Mouse (Mus musculus): ENCODE measurements around the gene Ndufc2.
"Not testable (repeated sequence)": the region's sequence is repeated elsewhere in the genome, so short reads cannot be mapped to it uniquely, and the experiment has no call there.

Ndufc2 gene

GRCm38 (mm10) chr7:97427296-97427695 is 27.5 kb downstream of the Ndufc2 start:
- DNase-seq (ENCODE audit: low spot score in 2 of 2) = no peak

GRCm38 (mm10) chr7:97427778-97428420 is 28.1 kb downstream of the Ndufc2 start:
- no peak for DNase-seq (ENCODE audit: low spot score in 2 of 2)

- DNase-seq (ENCODE audit: low spot score in 2 of 2) = no peak
Observed at GRCm38 (mm10) chr7:97429705-97430104, 29.9 kb downstream of the Ndufc2 start.

GRCm38 (mm10) chr7:97433517-97433916 is 33.7 kb downstream of the Ndufc2 start:
- DNase-seq (ENCODE audit: low spot score in 2 of 2) = not testable (repeated sequence)

GRCm38 (mm10) chr7:97434517-97434916 is 34.7 kb downstream of the Ndufc2 start:
- no peak for DNase-seq (ENCODE audit: low spot score in 2 of 2)

- DNase-seq (ENCODE audit: low spot score in 2 of 2) = no peak
Observed at GRCm38 (mm10) chr7:97438986-97439385, 39.2 kb downstream of the Ndufc2 start.

- peak; percentile 89 to 94 for DNase-seq (ENCODE audit: low spot score in 2 of 2)
Observed at GRCm38 (mm10) chr7:97446171-97446925, 46.5 kb downstream of the Ndufc2 start.

- DNase-seq (ENCODE audit: low spot score in 2 of 2) = peak in 1 of 2 experiments; percentile 32
Observed at GRCm38 (mm10) chr7:97447050-97447531, 47.3 kb downstream of the Ndufc2 start.

GRCm38 (mm10) chr7:97451023-97451422 is 51.2 kb downstream of the Ndufc2 start, which contains the start of gene Kctd14:
TSS of gene Kctd14 (plus strand) at chr7:97451323.
- not testable (repeated sequence) for DNase-seq (ENCODE audit: low spot score in 2 of 2)

- no peak for DNase-seq (ENCODE audit: low spot score in 2 of 2)
Observed at GRCm38 (mm10) chr7:97452196-97452595, 52.4 kb downstream of the Ndufc2 start.

- no peak for DNase-seq (ENCODE audit: low spot score in 2 of 2)
Observed at GRCm38 (mm10) chr7:97453141-97453921, 53.5 kb downstream of the Ndufc2 start.

- no peak for DNase-seq (ENCODE audit: low spot score in 2 of 2)
Observed at GRCm38 (mm10) chr7:97454795-97455194, 55.0 kb downstream of the Ndufc2 start.

GRCm38 (mm10) chr7:97455577-97455976 is 55.8 kb downstream of the Ndufc2 start:
- DNase-seq (ENCODE audit: low spot score in 2 of 2) = no peak

All from left cerebral cortex, adult 9 months (tissue).